Mouse (Mus musculus) E14TG2a.4 (cell line): ENCODE measurements around the gene Pcgf6.

Experiments used
- H3K27me3 ChIP-seq: 2 replicates; pipeline ENCODE4 v1.6.1; 2014; ENCODE audit warnings: low read length, control low read depth; ENCODE audit not compliant: insufficient read depth
- H3K36me3 ChIP-seq: 2 replicates; pipeline ENCODE4 v1.6.1; 2014; ENCODE audit warnings: low read length, control low read depth; ENCODE audit not compliant: insufficient read depth
- H3K4me1 ChIP-seq: replicated peaks from 2 replicates; pipeline ENCODE4 v1.6.1; 2014; ENCODE audit warnings: low read depth, low read length, control low read depth
- H3K4me3 ChIP-seq: replicated peaks from 2 replicates; pipeline ENCODE4 v1.5.1; 2014; ENCODE audit warnings: mild to moderate bottlenecking, low read length
- H3K9me3 ChIP-seq: 2 replicates; pipeline ENCODE4 v1.6.1; 2014; ENCODE audit warnings: low read length, control low read depth
- CTCF ChIP-seq: conservative IDR thresholded peaks from 2 replicates; pipeline ENCODE4 v1.5.1; 2014; ENCODE audit warnings: low read length
- NANOG ChIP-seq: IDR thresholded peaks from 2 replicates; pipeline ENCODE4 v1.6.1; 2014; ENCODE audit warnings: borderline replicate concordance, low read length, mixed read lengths
- POU5F1 ChIP-seq: IDR thresholded peaks from 2 replicates; pipeline ENCODE4 v1.6.1; 2014; ENCODE audit warnings: low read length, borderline replicate concordance

Gene Pcgf6

GRCm38 (mm10) chr19:47018330-47018729 is 32.4 kb downstream of the Pcgf6 start:
- Histone ChIP-seq H3K4me1 (peaks cover 83% of the 10 kb centered on the region), H3K4me3 (peak overlapping the region; percentile 94), H3K9me3 (no peaks in the 10 kb centered on the region), H3K27me3 (peaks cover 23% of the 10 kb centered on the region), H3K36me3 (peaks cover 45% of the 10 kb centered on the region)
- TF ChIP-seq CTCF (no peak), POU5F1 (no peak), NANOG (no peak)

DNA sequence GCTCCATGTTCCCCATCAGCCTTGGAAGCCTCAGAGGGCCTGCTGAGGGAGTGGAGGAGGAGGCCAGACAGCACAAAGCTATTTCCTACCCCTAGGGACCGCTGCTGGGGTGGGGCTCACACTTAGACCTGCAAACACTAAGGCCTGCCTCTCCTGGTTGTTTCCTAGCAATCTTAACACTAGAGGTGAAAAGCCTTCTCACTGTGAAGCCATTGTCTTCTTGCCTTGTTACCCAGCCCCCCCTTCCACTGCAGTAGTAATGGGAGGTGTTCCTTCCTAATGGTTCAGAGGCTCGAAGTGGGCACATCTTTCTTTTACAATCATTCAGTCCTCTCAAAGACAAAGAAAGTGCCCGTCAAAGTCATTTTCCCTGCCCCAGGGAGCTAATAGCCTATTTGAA is 32.9 kb downstream of the Pcgf6 start:
- TF ChIP-seq POU5F1 (no peak), NANOG (peak; percentile 98)
- peaks cover 83% of the 10 kb centered on the region for H3K4me1 ChIP-seq
- no peaks in the 10 kb centered on the region for H3K9me3 ChIP-seq
- peaks cover 27% of the 10 kb centered on the region for H3K27me3 ChIP-seq
- H3K36me3 ChIP-seq = peaks cover 40% of the 10 kb centered on the region
- peak overlapping the region; percentile 94 for H3K4me3 ChIP-seq

DNA sequence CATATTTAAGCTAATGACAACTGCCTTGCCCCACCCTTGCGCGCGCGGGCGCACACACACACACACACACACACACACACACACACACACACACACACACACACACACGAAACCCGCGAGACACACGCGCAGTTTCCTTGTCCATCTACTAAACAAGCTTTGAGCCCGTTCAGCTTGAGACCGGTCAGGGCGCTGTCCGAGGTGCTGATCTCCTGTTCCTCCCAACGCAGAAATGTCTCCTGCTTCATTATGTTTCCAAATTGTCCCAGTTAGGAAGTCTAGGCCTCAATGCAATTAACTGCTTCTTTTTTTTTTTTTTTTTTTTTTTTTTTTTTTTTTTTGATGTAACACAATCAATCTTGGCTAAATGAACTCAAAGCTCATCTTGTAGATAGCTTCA is 34.2 kb downstream of the Pcgf6 start:
- TF ChIP-seq POU5F1 (no peak), NANOG (no peak), CTCF (no peak)
- Histone ChIP-seq H3K4me1 (peaks cover 76% of the 10 kb centered on the region), H3K36me3 (peaks cover 33% of the 10 kb centered on the region), H3K27me3 (peaks cover 27% of the 10 kb centered on the region), H3K4me3 (peak overlapping the region; percentile 94), H3K9me3 (no peaks in the 10 kb centered on the region)

GRCm38 (mm10) chr19:47015965-47016364 is 34.7 kb downstream of the Pcgf6 start:
- no peaks in the 10 kb centered on the region for H3K9me3 ChIP-seq
- peak overlapping the region; percentile 94 for H3K4me3 ChIP-seq
- H3K4me1 ChIP-seq = peaks cover 71% of the 10 kb centered on the region
- no peak for TF ChIP-seq NANOG
- TF ChIP-seq CTCF = no peak
- TF ChIP-seq POU5F1 = no peak
- peaks cover 27% of the 10 kb centered on the region for H3K27me3 ChIP-seq
- H3K36me3 ChIP-seq = peaks cover 30% of the 10 kb centered on the region

DNA sequence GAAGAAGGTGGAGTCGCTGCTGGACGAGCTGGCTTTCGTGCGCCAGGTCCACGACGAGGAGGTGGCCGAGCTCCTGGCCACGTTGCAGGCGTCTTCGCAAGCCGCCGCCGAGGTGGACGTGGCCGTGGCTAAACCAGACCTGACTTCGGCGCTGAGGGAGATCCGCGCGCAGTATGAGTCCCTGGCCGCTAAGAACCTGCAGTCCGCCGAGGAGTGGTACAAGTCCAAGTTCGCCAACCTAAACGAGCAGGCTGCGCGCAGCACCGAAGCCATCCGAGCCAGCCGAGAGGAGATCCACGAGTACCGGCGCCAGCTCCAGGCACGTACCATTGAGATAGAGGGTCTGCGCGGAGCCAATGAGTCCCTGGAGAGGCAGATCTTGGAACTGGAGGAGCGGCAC is 35.3 kb downstream of the Pcgf6 start:
- Histone ChIP-seq H3K36me3 (peaks cover 28% of the 10 kb centered on the region), H3K4me1 (peaks cover 65% of the 10 kb centered on the region), H3K9me3 (no peaks in the 10 kb centered on the region), H3K4me3 (peak overlapping the region; percentile 94), H3K27me3 (peaks cover 27% of the 10 kb centered on the region)
- no peak for TF ChIP-seq NANOG
- no peak for TF ChIP-seq CTCF

DNA sequence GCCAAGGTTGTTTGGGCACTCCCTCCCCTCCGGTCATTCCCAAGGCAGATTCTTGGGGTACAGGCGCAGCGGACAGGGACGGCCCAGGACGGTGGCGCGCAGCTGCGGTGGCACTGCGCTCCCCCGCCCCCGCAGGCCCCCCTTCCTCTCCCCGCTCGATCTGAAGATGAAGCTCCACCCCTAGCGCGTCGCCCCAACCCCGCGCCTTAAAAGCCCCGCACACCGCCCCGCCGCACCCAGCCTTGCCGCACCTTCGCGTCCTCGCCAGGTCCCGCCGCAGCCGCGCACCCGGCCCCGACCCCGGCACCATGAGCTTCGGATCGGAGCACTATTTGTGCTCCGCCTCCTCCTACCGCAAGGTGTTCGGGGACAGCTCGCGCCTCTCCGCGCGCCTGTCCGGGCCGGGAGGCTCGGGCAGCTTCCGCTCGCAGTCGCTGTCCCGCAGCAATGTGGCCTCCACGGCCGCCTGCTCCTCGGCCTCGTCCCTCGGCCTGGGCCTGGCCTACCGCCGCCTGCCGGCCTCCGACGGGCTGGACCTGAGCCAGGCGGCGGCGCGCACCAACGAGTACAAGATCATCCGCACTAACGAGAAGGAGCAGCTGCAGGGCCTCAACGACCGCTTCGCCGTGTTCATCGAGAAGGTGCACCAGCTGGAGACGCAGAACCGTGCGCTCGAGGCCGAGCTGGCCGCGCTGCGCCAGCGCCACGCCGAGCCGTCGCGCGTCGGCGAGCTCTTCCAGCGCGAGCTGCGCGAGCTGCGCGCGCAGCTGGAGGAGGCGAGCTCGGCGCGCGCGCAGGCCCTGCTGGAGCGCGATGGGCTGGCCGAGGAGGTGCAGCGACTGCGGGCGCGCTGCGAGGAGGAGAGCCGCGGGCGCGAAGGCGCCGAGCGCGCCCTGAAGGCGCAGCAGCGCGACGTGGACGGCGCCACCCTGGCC is 36.0 kb downstream of the Pcgf6 start, which contains the start of the genes Ina and Nt5c2:
Gene Ina, plus strand, starts transcription at position 252 of the 935 bp plus-strand sequence.
Gene Nt5c2, minus strand, starts transcription at position 707 of the 935 bp plus-strand sequence.
- no peaks in the 10 kb centered on the region for H3K9me3 ChIP-seq
- H3K36me3 ChIP-seq = peaks cover 21% of the 10 kb centered on the region
- H3K4me1 ChIP-seq = peaks cover 58% of the 10 kb centered on the region
- TF ChIP-seq POU5F1 = no peak
- TF ChIP-seq NANOG = no peak
- TF ChIP-seq CTCF = no peak
- peak within 1 kb of the TSS; percentile 94 for H3K4me3 ChIP-seq
- H3K27me3 ChIP-seq = peaks cover 27% of the 10 kb centered on the region

- Histone ChIP-seq H3K36me3 (peaks cover 16% of the 10 kb centered on the region), H3K9me3 (no peaks in the 10 kb centered on the region), H3K4me1 (peaks cover 54% of the 10 kb centered on the region), H3K27me3 (peaks cover 27% of the 10 kb centered on the region), H3K4me3 (peak overlapping the region; percentile 94)
- TF ChIP-seq CTCF (no peak), NANOG (no peak), POU5F1 (no peak)
These were observed 36.6 kb downstream of the Pcgf6 start for GRCm38 (mm10) chr19:47014159-47014446.

- peaks cover 16% of the 10 kb centered on the region for H3K36me3 ChIP-seq
- peaks cover 48% of the 10 kb centered on the region for H3K4me1 ChIP-seq
- H3K27me3 ChIP-seq = peaks cover 27% of the 10 kb centered on the region
- H3K4me3 ChIP-seq = peak overlapping the region; percentile 94
- TF ChIP-seq POU5F1 = no peak
- no peak for TF ChIP-seq NANOG
- TF ChIP-seq CTCF = no peak
- H3K9me3 ChIP-seq = no peaks in the 10 kb centered on the region
These were observed 37.2 kb downstream of the Pcgf6 start for GRCm38 (mm10) chr19:47013340-47014158.
